Mouse (Mus musculus) ES-Bruce4 (cell line): ENCODE data around the gene Efcab8. TPM values are rescaled to one million over a fixed set of nuclear protein-coding genes. Genes with fewer than 3 reads are reported as not detected.
A peak's percentile ranks its signal among the peaks of the same experiment; 100 is the strongest.

Experiments used
- H3K27ac ChIP-seq: 2 replicates; pipeline ENCODE4 v1.5.1; 2012; ENCODE audit warnings: low read length, inconsistent platforms; ENCODE audit not compliant: insufficient read depth
- H3K27me3 ChIP-seq: 2 replicates; pipeline ENCODE4 v1.6.1; 2012; ENCODE audit warnings: mild to moderate bottlenecking, low read length, inconsistent platforms; ENCODE audit not compliant: control insufficient read depth, poor library complexity, insufficient read depth, severe bottlenecking
- H3K36me3 ChIP-seq: 2 replicates; pipeline ENCODE4 v1.6.1; 2012; ENCODE audit warnings: inconsistent platforms, mild to moderate bottlenecking, low read length, moderate library complexity; ENCODE audit not compliant: control insufficient read depth, poor library complexity, insufficient read depth, severe bottlenecking
- H3K4me1 ChIP-seq: one replicate; pipeline ENCODE4 v1.8.1; 2011; ENCODE audit warnings: low read length; ENCODE audit not compliant: control insufficient read depth, insufficient read depth
- H3K4me3 ChIP-seq: 2 replicates; pipeline ENCODE4 v1.5.1; 2011; ENCODE audit warnings: low read depth, mild to moderate bottlenecking, low read length
- H3K9ac ChIP-seq: 2 replicates; pipeline ENCODE4 v1.6.1; 2012; ENCODE audit warnings: low read depth, mild to moderate bottlenecking, inconsistent platforms; ENCODE audit not compliant: poor library complexity, severe bottlenecking
- H3K9me3 ChIP-seq: replicated peaks from 2 replicates; pipeline ENCODE4 v1.6.1; 2012; ENCODE audit warnings: mild to moderate bottlenecking, low read length, inconsistent platforms; ENCODE audit not compliant: control insufficient read depth, poor library complexity, insufficient read depth, severe bottlenecking
- CTCF ChIP-seq: IDR thresholded peaks from one replicate; pipeline ENCODE4 v1.8.1; 2011; ENCODE audit warnings: low read depth, low read length
- EP300 ChIP-seq: IDR thresholded peaks from 2 replicates; pipeline ENCODE4 v1.6.1; 2011; ENCODE audit warnings: low read depth, low read length; ENCODE audit not compliant: insufficient read depth
- POLR2A ChIP-seq: IDR thresholded peaks from one replicate; pipeline ENCODE4 v1.8.1; 2011; ENCODE audit warnings: low read length; ENCODE audit not compliant: insufficient read depth
- polyA plus RNA-seq: library from polyadenylated mRNA; stranded (reverse); fragments of >200 nt; gene quantifications from 2 replicates; pipeline ENCODE4 v1.2.4, GENCODE M21; 2011; ENCODE audit warnings: low read depth; ENCODE audit not compliant: missing spikeins, insufficient read depth, insufficient read length

The Efcab8 gene
- polyA plus RNA-seq, 1 experiment: 0.48 TPM

- Histone ChIP-seq H3K9ac (no peak overlapping the region), H3K9me3 (no peaks in the 10 kb centered on the region), H3K4me3 (no peak overlapping the region), H3K27me3 (no peaks in the 10 kb centered on the region), H3K36me3 (no peaks in the 10 kb centered on the region), H3K27ac (no peak overlapping the region), H3K4me1 (no peaks in the 10 kb centered on the region)
- peak; percentile 42 for TF ChIP-seq CTCF
- no peak for TF ChIP-seq POLR2A
- no peak for TF ChIP-seq EP300
These were observed 71.3 kb downstream of the Efcab8 start for GRCm38 (mm10) chr2:153851030-153851360.

GRCm38 (mm10) chr2:153853544-153853943 lies 73.8 kb downstream of the Efcab8 start:
- no peak overlapping the region for H3K27ac ChIP-seq
- H3K4me1 ChIP-seq: no peaks in the 10 kb centered on the region
- no peaks in the 10 kb centered on the region for H3K27me3 ChIP-seq
- no peaks in the 10 kb centered on the region for H3K36me3 ChIP-seq
- H3K9me3 ChIP-seq: no peaks in the 10 kb centered on the region
- H3K4me3 ChIP-seq: no peak overlapping the region
- TF ChIP-seq POLR2A (no peak), EP300 (no peak), CTCF (no peak)
- no peak overlapping the region for H3K9ac ChIP-seq

GRCm38 (mm10) chr2:153859581-153859980 lies 79.8 kb downstream of the Efcab8 start:
- no peak overlapping the region for H3K27ac ChIP-seq
- TF ChIP-seq POLR2A (no peak), EP300 (no peak), CTCF (no peak)
- H3K4me3 ChIP-seq: no peak overlapping the region
- H3K9ac ChIP-seq: no peak overlapping the region
- H3K9me3 ChIP-seq: no peaks in the 10 kb centered on the region
- H3K36me3 ChIP-seq: no peaks in the 10 kb centered on the region
- H3K27me3 ChIP-seq: no peaks in the 10 kb centered on the region
- H3K4me1 ChIP-seq: no peaks in the 10 kb centered on the region

- Histone ChIP-seq H3K36me3 (no peaks in the 10 kb centered on the region), H3K9me3 (no peaks in the 10 kb centered on the region), H3K27ac (no peak overlapping the region), H3K27me3 (no peaks in the 10 kb centered on the region), H3K4me3 (no peak overlapping the region), H3K4me1 (no peaks in the 10 kb centered on the region), H3K9ac (no peak overlapping the region)
- no peak for TF ChIP-seq CTCF
- no peak for TF ChIP-seq EP300
- no peak for TF ChIP-seq POLR2A
These were observed 80.6 kb downstream of the Efcab8 start for GRCm38 (mm10) chr2:153860315-153860714.

GRCm38 (mm10) chr2:153860715-153861114 lies 81.0 kb downstream of the Efcab8 start:
- no peak overlapping the region for H3K9ac ChIP-seq
- H3K9me3 ChIP-seq: no peaks in the 10 kb centered on the region
- H3K4me1 ChIP-seq: no peaks in the 10 kb centered on the region
- no peak overlapping the region for H3K27ac ChIP-seq
- no peaks in the 10 kb centered on the region for H3K36me3 ChIP-seq
- no peaks in the 10 kb centered on the region for H3K27me3 ChIP-seq
- no peak for TF ChIP-seq EP300
- no peak for TF ChIP-seq POLR2A
- no peak for TF ChIP-seq CTCF
- H3K4me3 ChIP-seq: no peak overlapping the region

GRCm38 (mm10) chr2:153861960-153862359 lies 82.2 kb downstream of the Efcab8 start:
- H3K9ac ChIP-seq: no peak overlapping the region
- no peaks in the 10 kb centered on the region for H3K4me1 ChIP-seq
- TF ChIP-seq CTCF (no peak), EP300 (no peak), POLR2A (no peak)
- H3K27me3 ChIP-seq: no peaks in the 10 kb centered on the region
- H3K36me3 ChIP-seq: no peaks in the 10 kb centered on the region
- H3K27ac ChIP-seq: no peak overlapping the region
- no peak overlapping the region for H3K4me3 ChIP-seq
- no peaks in the 10 kb centered on the region for H3K9me3 ChIP-seq

- Histone ChIP-seq H3K27me3 (no peaks in the 10 kb centered on the region), H3K27ac (no peak within 1 kb of the TSS), H3K4me1 (no peaks in the 10 kb centered on the region), H3K9me3 (no peaks in the 10 kb centered on the region), H3K9ac (no peak within 1 kb of the TSS), H3K4me3 (no peak within 1 kb of the TSS), H3K36me3 (no peaks in the 10 kb centered on the region)
- TF ChIP-seq CTCF (no peak), POLR2A (no peak), EP300 (no peak)
These were observed 91.3 kb downstream of the Efcab8 start, which contains the start of gene Sun5 for GRCm38 (mm10) chr2:153870984-153871383. TSS of gene Sun5 (minus strand) at chr2:153871084.
